Comparison of ENCODE assay signal across 26 mouse cellular contexts in the genomic region with DNA sequence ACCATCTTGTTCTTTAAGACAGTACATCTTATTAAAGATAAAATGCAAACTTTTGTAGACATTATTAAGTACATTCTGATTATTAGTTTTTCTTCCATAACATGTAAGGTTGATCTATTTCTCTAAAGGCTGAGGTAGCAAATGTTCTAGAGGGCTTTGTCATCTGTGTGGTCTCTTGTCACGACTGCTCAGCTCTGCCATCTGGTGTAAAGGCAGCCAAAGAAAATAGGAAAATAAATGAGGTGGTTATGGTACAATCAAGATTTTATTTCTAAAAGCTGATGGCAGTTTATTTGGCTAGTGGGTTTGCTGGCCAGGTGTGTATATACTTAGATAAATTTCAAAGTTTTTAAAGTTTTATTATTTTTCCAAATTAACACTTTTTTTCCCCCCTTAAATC. TPM values are rescaled to one million over a fixed set of nuclear protein-coding genes. Genes with fewer than 3 reads are reported as not detected.
DNase-seq lines count a peak whose midpoint lies in the region; TF ChIP-seq lines count a peak whose summit lies in the region.
"Had no signal": no experiment of that assay in that cellular context is flagged by ENCODE, and none has a peak within 500 bp of the region (broad histone marks: within the 10 kb centered on the region; RNA-seq: fewer than 3 reads in every experiment).

No protein-coding gene starts in this region.

- DNase-seq in gastrocnemius, adult 2 months, result no peak
- DNase-seq in gastrocnemius, postnatal 10 days, result no peak
- DNase-seq in layer of hippocampus, adult 2 months (ENCODE audit: low spot score in 2 of 2), result peak in 1 of 2 experiments; percentile 17
- DNase-seq in layer of hippocampus, postnatal 14 days (ENCODE audit: low spot score in 2 of 2), result no peak
- DNase-seq in CH12.LX (ENCODE audit: extremely low read depth), result no peak
- DNase-seq in brain, embryonic 14.5 days (ENCODE audit: low read depth), result peak; percentile 26
- DNase-seq in ovary, postnatal 36 days (ENCODE audit: low spot score), result no peak
- DNase-seq: adrenal gland, postnatal 14 days; cerebellum, adult 18-20 months; gastrocnemius, postnatal 36 days; heart, postnatal 10 days; left cerebral cortex, postnatal 4 days; liver; lung, adult 18-20 months; spleen, adult 18-20 months; thymus, postnatal 4 days had no signal

- peaks cover 0 to 3% of the 10 kb centered on the region in 2 experiments; a peak in 1 of 4 replicates for H3K4me1 ChIP-seq in CH12.LX (ENCODE audit: control insufficient read depth in 1 of 2, insufficient read depth in 2 of 2)
- H3K4me1 ChIP-seq: embryonic facial prominence, embryonic 10.5 days; heart, embryonic 10.5 days; hindbrain, embryonic 13.5 days; kidney, embryonic 15.5 days; midbrain, embryonic 12.5 days; neural tube, embryonic 12.5 days had no signal

- TF ChIP-seq RAD21 in CH12.LX (IDR thresholded peaks at IDR 0.05; ENCODE audit: low read depth, low read length), result no peak; the same call in 1 of the 2 replicates

- intact Hi-C loops in gastrocnemius, adult 2 months (cut with DNase I), result loop anchor here (10.0 kb wide), 1 partner anchor 188 kb away; no protein-coding TSS in a partner anchor

- dilution Hi-C loops in CH12.LX (cut with MboI; ENCODE audit: extremely low pct_ligation_motif_present, extremely low pct_unique_long_range_greater_than_20kb, low sequenced_read_pairs), result no loop called here

- H3K4me3 ChIP-seq in gastrocnemius, adult 2 months, result no peak overlapping the region
- H3K4me3 ChIP-seq in layer of hippocampus, adult 2 months, result no peak overlapping the region
- no peak overlapping the region for H3K4me3 ChIP-seq in CH12.LX (replicated peaks in 1 of 3; ENCODE audit: low read depth in 2 of 3, low read length in 2 of 3, poor library complexity in 1 of 3)
- H3K4me3 ChIP-seq: embryonic facial prominence, embryonic 10.5 days; heart, embryonic 10.5 days; hindbrain, embryonic 13.5 days; kidney, embryonic 15.5 days; midbrain, embryonic 12.5 days; neural tube, embryonic 12.5 days had no signal

- no peak for TF ChIP-seq POLR2A in CH12.LX (IDR thresholded peaks at IDR 0.05; ENCODE audit: low read depth, low read length)
- TF ChIP-seq POLR2A in brain, embryonic 14.5 days (IDR thresholded peaks at IDR 0.05; ENCODE audit: borderline replicate concordance, extremely low read depth, insufficient read depth, insufficient read length, poor library complexity, severe bottlenecking), result no peak

- peak; percentile 24 for TF ChIP-seq CTCF in gastrocnemius, adult 2 months (IDR thresholded peaks at IDR 0.05)
- TF ChIP-seq CTCF in layer of hippocampus, adult 2 months (conservative IDR thresholded peaks at IDR 0.05), result peak; percentile 60
- peak in 1 of 2 experiments; percentile 27; a peak in 2 of 4 replicates for TF ChIP-seq CTCF in CH12.LX (conservative IDR thresholded peaks at IDR 0.05 in 1 of 2, IDR thresholded peaks at IDR 0.05 in 1 of 2; ENCODE audit: low read depth in 2 of 2, low read length in 2 of 2)
- TF ChIP-seq CTCF in brain, embryonic 14.5 days (IDR thresholded peaks at IDR 0.05; ENCODE audit: borderline replicate concordance, extremely low read depth, insufficient read depth, insufficient read length), result peak; percentile 20; the same call in 1 of the 2 replicates

- no peak overlapping the region for H3K27ac ChIP-seq in gastrocnemius, adult 2 months
- H3K27ac ChIP-seq in layer of hippocampus, adult 2 months, result no peak overlapping the region; the same call in 1 of the 2 replicates
- H3K27ac ChIP-seq in CH12.LX (ENCODE audit: insufficient read depth, low read depth), result no peak overlapping the region
- H3K27ac ChIP-seq: embryonic facial prominence, embryonic 10.5 days; heart, embryonic 10.5 days; hindbrain, embryonic 13.5 days; kidney, embryonic 15.5 days; macrophage; midbrain, embryonic 12.5 days; neural tube, embryonic 12.5 days had no signal

- H3K4me2 ChIP-seq in CH12.LX (ENCODE audit: insufficient read depth, low read depth, poor library complexity, severe bottlenecking), result no peak overlapping the region
- H3K4me2 ChIP-seq: hindbrain, embryonic 13.5 days; kidney, embryonic 15.5 days; midbrain, embryonic 12.5 days; neural tube, embryonic 12.5 days had no signal

- H3K27me3 ChIP-seq in CH12.LX (replicated peaks), result no peaks in the 10 kb centered on the region
- H3K27me3 ChIP-seq: hindbrain, embryonic 13.5 days; kidney, embryonic 15.5 days; midbrain, embryonic 12.5 days; neural tube, embryonic 12.5 days had no signal

- in situ Hi-C loops in CH12.LX (cut with MboI; ENCODE audit: low pct_ligation_motif_present, low pct_unique_long_range_greater_than_20kb, low sequenced_read_pairs), result no loop called here

- H3K79me2 ChIP-seq in CH12.LX (replicated peaks; ENCODE audit: control insufficient read depth, extremely low read depth, insufficient read depth, poor library complexity, severe bottlenecking), result no peaks in the 10 kb centered on the region

- peaks cover 53 to 81% of the 10 kb centered on the region in 2 experiments for H3K36me3 ChIP-seq in CH12.LX (replicated peaks in 1 of 2; ENCODE audit: control insufficient read depth in 1 of 2, insufficient read depth in 1 of 2, low read length in 1 of 2)

- H3K9ac ChIP-seq in CH12.LX (ENCODE audit: insufficient read depth, low read depth), result no peak overlapping the region
- H3K9ac ChIP-seq: hindbrain, embryonic 13.5 days; kidney, embryonic 15.5 days; midbrain, embryonic 12.5 days; neural tube, embryonic 12.5 days had no signal

- no peaks in the 10 kb centered on the region for H3K9me3 ChIP-seq in CH12.LX (replicated peaks; ENCODE audit: low read length)
- H3K9me3 ChIP-seq: embryonic facial prominence, embryonic 10.5 days; heart, embryonic 10.5 days; hindbrain, embryonic 13.5 days; kidney, embryonic 15.5 days; midbrain, embryonic 12.5 days; neural tube, embryonic 12.5 days had no signal

- TF ChIP-seq EP300 in CH12.LX (IDR thresholded peaks at IDR 0.05; ENCODE audit: low read length), result no peak

TF ChIP-seq in CH12.LX, 34 proteins besides CTCF, POLR2A, EP300 and RAD21:
- no peak for TF ChIP-seq MEF2A (IDR thresholded peaks at IDR 0.05; ENCODE audit: borderline replicate concordance, low read depth, low read length)
- TF ChIP-seq ZKSCAN1 (IDR thresholded peaks at IDR 0.05; ENCODE audit: borderline replicate concordance, low read depth, low read length), result no peak
- TF ChIP-seq NELFE (IDR thresholded peaks at IDR 0.05; ENCODE audit: low read depth, low read length), result no peak
- TF ChIP-seq SMC3 (IDR thresholded peaks at IDR 0.05; ENCODE audit: low read depth, low read length), result peak; percentile 38
- no peak for TF ChIP-seq KAT2A (IDR thresholded peaks at IDR 0.05; ENCODE audit: insufficient replicate concordance, low read length)
- TF ChIP-seq USF2 (conservative IDR thresholded peaks at IDR 0.05; ENCODE audit: low read depth, low read length), result no peak
- no peak for TF ChIP-seq MAX (IDR thresholded peaks at IDR 0.05; ENCODE audit: low read length)

RNA-seq across cellular contexts. Expression of a gene that starts 30.0 kb away (rescaled TPM):
- 10 to 100 TPM; 32.5 to 49.8 TPM for total RNA-seq in gastrocnemius, adult 2 months (2021)
- total RNA-seq in gastrocnemius, postnatal 10 days (2021), result 10 to 100 TPM; 34.4 to 37.9 TPM
- 10 to 100 TPM; 41.9 to 48.9 TPM for total RNA-seq in layer of hippocampus, adult 2 months (2021)
- 10 to 100 TPM; 33.5 to 39.5 TPM for total RNA-seq in layer of hippocampus, postnatal 14 days (2021)
- total RNA-seq in CH12.LX (2012; rRNA removed) (52.0 and 87.2 TPM in 2 replicates), CH12.LX (2014; rRNA removed) (138 and 141 TPM in 2 replicates)
- 38.4 and 39.9 TPM in 2 replicates for polyA plus RNA-seq in CH12.LX (2012; ENCODE audit: insufficient read length, low read depth)
- polyA plus RNA-seq in brain, embryonic 14.5 days (2012; rRNA removed), result 16.0 and 21.0 TPM in 2 replicates

RNA-seq across cellular contexts. Expression of a gene that starts 42.4 kb away (rescaled TPM):
- total RNA-seq in gastrocnemius, adult 2 months (2021), result 100 to 1,000 TPM; 149 to 171 TPM
- total RNA-seq in gastrocnemius, postnatal 10 days (2021), result 100 to 1,000 TPM; 112 to 119 TPM
- total RNA-seq in layer of hippocampus, adult 2 months (2021), result 10 to 100 TPM; 28.5 to 38.1 TPM
- total RNA-seq in layer of hippocampus, postnatal 14 days (2021), result 10 to 100 TPM; 12.9 to 46.6 TPM
- total RNA-seq in CH12.LX (2012; rRNA removed) (19.6 and 21.6 TPM in 2 replicates), CH12.LX (2014; rRNA removed) (220 and 268 TPM in 2 replicates)
- 29.6 and 122 TPM in 2 replicates for polyA plus RNA-seq in CH12.LX (2012; ENCODE audit: insufficient read length, low read depth)
- 4.9 and 7.1 TPM in 2 replicates for polyA plus RNA-seq in brain, embryonic 14.5 days (2012; rRNA removed)
- polyA plus RNA-seq: kidney, embryonic 15.5 days had no signal

RNA-seq across cellular contexts. Expression of a gene that starts 50.4 kb away (rescaled TPM):
- total RNA-seq in gastrocnemius, adult 2 months (2021), result not detected
- total RNA-seq in gastrocnemius, postnatal 10 days (2021), result under 1 TPM in 1 of 2 experiments, not detected in 1; 0.34 TPM
- not detected for total RNA-seq in layer of hippocampus, adult 2 months (2021)
- not detected for total RNA-seq in layer of hippocampus, postnatal 14 days (2021)
- total RNA-seq in CH12.LX (2012; rRNA removed), result not detected in 2 replicates
- not detected in 2 replicates for total RNA-seq in CH12.LX (2014; rRNA removed)
- not detected in 2 replicates for polyA plus RNA-seq in CH12.LX (2012; ENCODE audit: insufficient read length, low read depth)
- polyA plus RNA-seq in brain, embryonic 14.5 days (2012; rRNA removed), result 0.08 TPM in 1 of 2 replicates, not detected in the other
- total RNA-seq: gastrocnemius, postnatal 36 days; heart, postnatal 10 days; layer of hippocampus, adult 18-20 months; left cerebral cortex, postnatal 4 days had no signal
- polyA plus RNA-seq: C2C12; embryonic facial prominence, embryonic 10.5 days; forebrain, embryonic 11.5 days; hindbrain, embryonic 13.5 days; macrophage; midbrain, embryonic 12.5 days; neural tube, embryonic 12.5 days had no signal
